Mouse (Mus musculus): ENCODE data around the gene Rgsl1. TPM values are rescaled to one million over a fixed set of nuclear protein-coding genes. Genes with fewer than 3 reads are reported as not detected.

The Rgsl1 gene
- total and polyA plus RNA-seq, 2 experiments = 0.09 TPM; not detected in 1

GRCm38 (mm10) chr1:153737101-153738085 lies 106.5 kb downstream of the Rgsl1 start:
- H3K79me2 ChIP-seq (ENCODE audit: control insufficient read depth, insufficient read depth, low read length) = no peaks in the 10 kb centered on the region
- H3K27me3 ChIP-seq (ENCODE audit: control insufficient read depth, insufficient read depth, low read length) = no peaks in the 10 kb centered on the region
- H3K4me3 ChIP-seq (ENCODE audit: insufficient read depth, low read depth, low read length) = no peak overlapping the region
- H3K27ac ChIP-seq (replicated peaks; ENCODE audit: insufficient read depth, low read depth, low read length) = no peak overlapping the region
- no peak overlapping the region for H3K9ac ChIP-seq (ENCODE audit: low read depth, low read length)
- peaks cover 4% of the 10 kb centered on the region for H3K4me1 ChIP-seq (ENCODE audit: control insufficient read depth, insufficient read depth, low read length)
- DNase-seq (ENCODE audit: extremely low read depth, low read depth, low spot score) = no peak
- no peak for TF ChIP-seq CTCF (IDR thresholded peaks at IDR 0.05; ENCODE audit: low read depth, low read length)
- TF ChIP-seq POLR2A (IDR thresholded peaks at IDR 0.05; ENCODE audit: extremely low read depth, insufficient read depth, low read length) = no peak
- H3K36me3 ChIP-seq (ENCODE audit: control insufficient read depth, insufficient read depth, low read length) = peaks cover 3% of the 10 kb centered on the region; the same call in 1 of the 2 replicates
- WGBS = 81% methylated on average over 9 of the region's 9 CpGs

GRCm38 (mm10) chr1:153736096-153736495 lies 107.8 kb downstream of the Rgsl1 start:
- TF ChIP-seq POLR2A (IDR thresholded peaks at IDR 0.05; ENCODE audit: extremely low read depth, insufficient read depth, low read length) (no peak), CTCF (IDR thresholded peaks at IDR 0.05; ENCODE audit: low read depth, low read length) (no peak)
- Histone ChIP-seq H3K27ac (replicated peaks; ENCODE audit: insufficient read depth, low read depth, low read length) (no peak overlapping the region), H3K79me2 (ENCODE audit: control insufficient read depth, insufficient read depth, low read length) (no peaks in the 10 kb centered on the region), H3K4me1 (ENCODE audit: control insufficient read depth, insufficient read depth, low read length) (peaks cover 4% of the 10 kb centered on the region), H3K9ac (ENCODE audit: low read depth, low read length) (no peak overlapping the region), H3K27me3 (ENCODE audit: control insufficient read depth, insufficient read depth, low read length) (no peaks in the 10 kb centered on the region), H3K36me3 (ENCODE audit: control insufficient read depth, insufficient read depth, low read length) (no peaks in the 10 kb centered on the region; the same call in 1 of the 2 replicates), H3K4me3 (ENCODE audit: insufficient read depth, low read depth, low read length) (no peak overlapping the region)
- DNase-seq (ENCODE audit: extremely low read depth, low read depth, low spot score) = no peak
- 76% methylated on average over 6 of the region's 6 CpGs for WGBS

- no peak for TF ChIP-seq CTCF (IDR thresholded peaks at IDR 0.05; ENCODE audit: low read depth, low read length)
- TF ChIP-seq POLR2A (IDR thresholded peaks at IDR 0.05; ENCODE audit: extremely low read depth, insufficient read depth, low read length) = no peak
- no peak overlapping the region for H3K4me3 ChIP-seq (ENCODE audit: insufficient read depth, low read depth, low read length)
- 79% methylated on average over 4 of the region's 4 CpGs for WGBS
- DNase-seq (ENCODE audit: extremely low read depth, low read depth, low spot score) = no peak
- H3K36me3 ChIP-seq (ENCODE audit: control insufficient read depth, insufficient read depth, low read length) = no peaks in the 10 kb centered on the region
- H3K27me3 ChIP-seq (ENCODE audit: control insufficient read depth, insufficient read depth, low read length) = no peaks in the 10 kb centered on the region
- no peak overlapping the region for H3K27ac ChIP-seq (replicated peaks; ENCODE audit: insufficient read depth, low read depth, low read length)
- peaks cover 4% of the 10 kb centered on the region for H3K4me1 ChIP-seq (ENCODE audit: control insufficient read depth, insufficient read depth, low read length)
- H3K9ac ChIP-seq (ENCODE audit: low read depth, low read length) = no peak overlapping the region
- no peaks in the 10 kb centered on the region for H3K79me2 ChIP-seq (ENCODE audit: control insufficient read depth, insufficient read depth, low read length)
These were observed 109.1 kb downstream of the Rgsl1 start for GRCm38 (mm10) chr1:153734866-153735265.

- DNase-seq (ENCODE audit: extremely low read depth, low read depth, low spot score) = no peak
- Histone ChIP-seq H3K36me3 (ENCODE audit: control insufficient read depth, insufficient read depth, low read length) (no peaks in the 10 kb centered on the region), H3K4me1 (ENCODE audit: control insufficient read depth, insufficient read depth, low read length) (no peaks in the 10 kb centered on the region), H3K9ac (ENCODE audit: low read depth, low read length) (no peak overlapping the region), H3K27ac (replicated peaks; ENCODE audit: insufficient read depth, low read depth, low read length) (no peak overlapping the region), H3K4me3 (ENCODE audit: insufficient read depth, low read depth, low read length) (no peak overlapping the region), H3K27me3 (ENCODE audit: control insufficient read depth, insufficient read depth, low read length) (no peaks in the 10 kb centered on the region), H3K79me2 (ENCODE audit: control insufficient read depth, insufficient read depth, low read length) (no peaks in the 10 kb centered on the region)
- TF ChIP-seq CTCF (IDR thresholded peaks at IDR 0.05; ENCODE audit: low read depth, low read length) (no peak), POLR2A (IDR thresholded peaks at IDR 0.05; ENCODE audit: extremely low read depth, insufficient read depth, low read length) (no peak)
- WGBS = 81% methylated on average over 9 of the region's 9 CpGs
These were observed 110.8 kb downstream of the Rgsl1 start for GRCm38 (mm10) chr1:153733181-153733580.

GRCm38 (mm10) chr1:153730671-153731070 lies 113.3 kb downstream of the Rgsl1 start:
- Histone ChIP-seq H3K4me1 (ENCODE audit: control insufficient read depth, insufficient read depth, low read length) (no peaks in the 10 kb centered on the region), H3K27me3 (ENCODE audit: control insufficient read depth, insufficient read depth, low read length) (no peaks in the 10 kb centered on the region), H3K9ac (ENCODE audit: low read depth, low read length) (no peak overlapping the region), H3K79me2 (ENCODE audit: control insufficient read depth, insufficient read depth, low read length) (no peaks in the 10 kb centered on the region), H3K36me3 (ENCODE audit: control insufficient read depth, insufficient read depth, low read length) (no peaks in the 10 kb centered on the region), H3K27ac (replicated peaks; ENCODE audit: insufficient read depth, low read depth, low read length) (no peak overlapping the region), H3K4me3 (ENCODE audit: insufficient read depth, low read depth, low read length) (no peak overlapping the region)
- 8% methylated on average over 3 of the region's 3 CpGs for WGBS
- DNase-seq (ENCODE audit: extremely low read depth, low read depth, low spot score) = peak; percentile 63
- TF ChIP-seq POLR2A (IDR thresholded peaks at IDR 0.05; ENCODE audit: extremely low read depth, insufficient read depth, low read length) = no peak
- no peak for TF ChIP-seq CTCF (IDR thresholded peaks at IDR 0.05; ENCODE audit: low read depth, low read length)

- Histone ChIP-seq H3K27ac (replicated peaks; ENCODE audit: insufficient read depth, low read depth, low read length) (no peak overlapping the region), H3K36me3 (ENCODE audit: control insufficient read depth, insufficient read depth, low read length) (no peaks in the 10 kb centered on the region), H3K4me1 (ENCODE audit: control insufficient read depth, insufficient read depth, low read length) (no peaks in the 10 kb centered on the region), H3K79me2 (ENCODE audit: control insufficient read depth, insufficient read depth, low read length) (no peaks in the 10 kb centered on the region), H3K9ac (ENCODE audit: low read depth, low read length) (no peak overlapping the region), H3K27me3 (ENCODE audit: control insufficient read depth, insufficient read depth, low read length) (no peaks in the 10 kb centered on the region), H3K4me3 (ENCODE audit: insufficient read depth, low read depth, low read length) (no peak overlapping the region)
- whole genome bisulfite sequencing = 45% methylated on average over 2 of the region's 2 CpGs
- no peak for TF ChIP-seq POLR2A (IDR thresholded peaks at IDR 0.05; ENCODE audit: extremely low read depth, insufficient read depth, low read length)
- no peak for TF ChIP-seq CTCF (IDR thresholded peaks at IDR 0.05; ENCODE audit: low read depth, low read length)
- DNase-seq (ENCODE audit: extremely low read depth, low read depth, low spot score) = no peak
These were observed 114.1 kb downstream of the Rgsl1 start for GRCm38 (mm10) chr1:153729806-153730205.

Other genes starting within 250 kb of the Rgsl1 start
- 0.07 and 0.09 TPM in 2 replicates for gene Rgs8, start 191.1 kb downstream of the Rgsl1 start, total RNA-seq (2014; rRNA removed)
- gene Rgs8, start 191.1 kb downstream of the Rgsl1 start, polyA plus RNA-seq (2012; rRNA removed) = not detected in 2 replicates
- 38.2 and 125 TPM in 2 replicates for gene Rgs16, start 103.8 kb downstream of the Rgsl1 start, total RNA-seq (2014; rRNA removed)
- gene Rgs16, start 103.8 kb downstream of the Rgsl1 start, polyA plus RNA-seq (2012; rRNA removed) = 1.6 and 3.9 TPM in 2 replicates
- gene Rnasel, start 94.7 kb downstream of the Rgsl1 start, total RNA-seq (2014; rRNA removed) = 3.7 and 5.1 TPM in 2 replicates
- 0.57 and 0.72 TPM in 2 replicates for gene Rnasel, start 94.7 kb downstream of the Rgsl1 start, polyA plus RNA-seq (2012; rRNA removed)
- gene Teddm1b, start 30.2 kb upstream of the Rgsl1 start, total RNA-seq (2014; rRNA removed) = 0.07 and 0.09 TPM in 2 replicates
- gene Teddm1b, start 30.2 kb upstream of the Rgsl1 start, polyA plus RNA-seq (2012; rRNA removed) = 0.10 TPM in 2 replicates
- gene Teddm1a, start 47.6 kb upstream of the Rgsl1 start, total RNA-seq (2014; rRNA removed) = not detected in 2 replicates
- not detected in 2 replicates for gene Teddm1a, start 47.6 kb upstream of the Rgsl1 start, polyA plus RNA-seq (2012; rRNA removed)
- 370 and 719 TPM in 2 replicates for gene Glul, start 55.8 kb upstream of the Rgsl1 start, total RNA-seq (2014; rRNA removed)
- 620 and 776 TPM in 2 replicates for gene Glul, start 55.8 kb upstream of the Rgsl1 start, polyA plus RNA-seq (2012; rRNA removed)
- 0.20 and 0.83 TPM in 2 replicates for gene Teddm2, start 56.1 kb upstream of the Rgsl1 start, total RNA-seq (2014; rRNA removed)
- gene Teddm2, start 56.1 kb upstream of the Rgsl1 start, polyA plus RNA-seq (2012; rRNA removed) = 0.37 and 0.80 TPM in 2 replicates

Data from liver, adult 2 months (tissue).